Mouse (Mus musculus) frontal cortex, postnatal 36 days (tissue): ENCODE measurements at regions not wholly inside any gene's neighbourhood (a gene's known extent, or its start where the extent isn't known, plus 50 kb on each side); places are given as distances from the start of the nearest gene placed in this dataset.
"Not testable (repeated sequence)": the region's sequence is repeated elsewhere in the genome, so short reads cannot be mapped to it uniquely, and the experiment has no call there.

Experiments used
- DNase-seq, 2 experiments: peaks; one replicate each; pipeline ENCODE4 v3.0.0; 2022; ENCODE audit warnings: low spot score in 2 of 2

DNA sequence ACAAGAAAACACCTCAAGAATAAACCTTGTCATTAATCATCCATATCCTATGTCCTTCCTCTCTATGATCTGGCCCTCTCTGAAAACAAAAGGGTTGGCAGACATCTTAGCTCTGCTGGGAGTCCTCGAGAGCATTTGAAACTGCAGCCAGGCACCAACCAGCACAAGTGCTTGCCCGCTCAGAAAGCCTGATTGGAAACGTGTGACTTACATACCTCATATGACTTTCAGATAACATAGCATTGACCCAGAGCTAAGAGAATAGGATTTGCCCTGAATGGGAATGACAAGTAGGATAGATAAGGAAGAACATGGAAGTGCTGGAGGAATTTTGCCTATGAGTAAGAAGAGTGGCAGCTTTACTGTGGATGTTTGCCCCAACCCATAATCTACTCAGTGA is 447.1 kb upstream of the Dab2 start:
- DNase-seq: no peak

DNA sequence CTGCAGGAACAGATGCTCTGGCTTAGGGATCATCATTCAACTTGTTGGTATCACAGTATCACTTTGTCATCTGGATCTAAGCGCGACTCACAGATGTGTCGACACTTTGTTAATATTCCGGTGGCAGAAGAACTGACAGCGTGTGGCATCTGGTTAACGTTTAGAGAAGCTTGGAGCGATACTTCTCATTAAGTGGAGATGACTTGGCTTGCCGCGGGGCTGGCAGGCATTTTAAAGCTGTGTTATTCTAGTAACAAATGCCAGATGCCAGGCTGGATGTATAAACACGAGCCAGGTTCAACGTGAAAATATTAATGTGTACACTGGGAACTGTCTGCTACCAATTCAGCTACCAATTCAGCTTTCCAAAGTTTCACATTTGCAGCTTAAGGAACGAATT is 430.3 kb upstream of the Dab2 start:
- peak in 1 of 2 experiments; percentile 3 for DNase-seq

DNA sequence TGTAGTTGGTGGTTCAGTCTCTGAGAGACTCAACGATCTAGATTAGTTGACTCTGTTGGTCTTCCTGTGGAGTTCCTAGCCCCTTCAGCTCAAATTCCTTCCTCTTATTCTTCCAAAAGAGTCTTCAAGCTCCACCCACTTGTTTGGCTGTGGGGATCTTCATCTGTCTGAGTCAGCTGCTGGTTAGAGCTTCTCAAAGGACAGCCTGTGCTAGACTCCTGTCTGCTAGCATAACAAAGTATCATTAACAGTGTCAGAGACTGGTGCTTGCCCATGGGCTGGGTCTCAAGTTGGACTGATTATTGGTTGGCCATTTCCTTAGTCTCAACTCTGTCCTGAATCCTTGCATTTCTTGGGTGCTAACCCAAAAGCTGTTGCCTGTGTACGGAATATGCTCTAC is 429.7 kb upstream of the Dab2 start:
- no peak for DNase-seq

DNA sequence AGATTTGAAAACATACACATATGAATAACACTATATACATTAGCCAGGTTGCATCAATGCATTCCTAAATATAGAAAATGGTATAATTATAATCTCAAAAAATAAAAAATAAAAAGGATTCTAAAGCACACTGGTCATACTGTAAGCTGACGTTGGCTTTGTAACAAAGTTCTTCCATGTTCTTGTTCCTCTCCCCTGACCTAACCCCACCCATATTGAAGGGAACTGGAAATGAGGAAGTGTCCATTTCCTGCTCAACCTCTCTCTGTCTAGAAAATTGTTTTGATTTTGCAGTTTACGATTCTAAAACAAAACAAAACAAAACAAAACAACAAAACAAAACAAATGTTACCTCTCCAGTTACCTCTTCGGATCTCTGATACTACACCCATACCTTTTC is 427.5 kb upstream of the Dab2 start:
- DNase-seq: no peak

DNA sequence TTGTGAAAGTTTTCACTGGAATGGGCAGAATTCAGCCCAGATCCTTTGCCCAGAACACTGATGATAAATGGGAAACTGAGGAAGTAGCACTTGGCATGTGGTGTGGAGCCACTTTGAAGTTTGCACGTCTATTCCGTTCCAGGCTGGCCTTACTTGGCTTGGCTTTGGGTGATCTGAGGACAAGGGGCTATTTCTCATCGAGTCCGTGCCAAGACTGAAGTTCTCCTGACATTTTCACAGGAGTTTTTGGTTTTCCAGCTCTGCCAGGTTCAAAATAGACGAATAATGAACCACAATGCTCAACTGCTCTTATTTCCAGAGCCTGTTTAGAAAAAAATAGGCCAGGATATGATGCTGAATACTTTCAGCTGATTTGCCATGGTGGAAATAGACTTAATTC is 421.8 kb upstream of the Dab2 start:
- no peak for DNase-seq

DNA sequence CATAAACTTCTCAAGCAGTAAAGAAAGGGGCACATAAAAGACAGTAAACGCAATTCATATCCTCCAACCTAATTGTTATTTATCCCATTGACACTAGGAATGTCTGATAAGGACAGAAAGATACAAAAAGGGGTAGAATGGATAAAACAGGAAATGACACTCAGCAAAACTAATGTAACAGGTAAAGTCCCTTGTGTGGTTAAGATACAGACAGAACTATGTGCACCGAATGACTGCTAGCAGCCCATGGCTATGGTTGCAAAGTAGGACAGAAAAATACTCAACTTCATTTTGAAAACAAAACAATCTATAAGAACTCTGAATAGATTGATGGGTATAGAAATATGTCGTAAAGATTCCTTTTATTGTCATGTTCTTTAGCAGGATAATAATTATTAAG is 408.4 kb upstream of the Dab2 start:
- DNase-seq: no peak

DNA sequence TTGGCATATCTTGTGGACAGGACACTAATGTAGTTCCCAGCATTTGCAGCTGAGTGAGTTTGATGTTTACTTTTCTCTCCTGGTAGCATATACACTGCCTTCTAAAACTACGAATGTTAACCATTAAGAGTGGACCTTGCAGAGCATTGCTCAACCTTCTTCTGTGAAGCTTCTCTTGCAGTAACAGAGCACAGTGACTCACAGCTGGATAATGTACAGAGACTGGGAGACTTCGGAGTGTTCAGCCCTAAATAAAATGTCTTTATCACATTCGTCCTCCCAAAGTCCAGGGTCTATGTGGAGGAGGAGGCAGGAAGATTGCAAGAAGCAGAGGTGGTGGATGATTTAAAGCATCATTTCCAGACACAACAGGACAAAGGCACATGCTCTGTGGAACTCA is 407.6 kb upstream of the Dab2 start:
- DNase-seq: no peak

DNA sequence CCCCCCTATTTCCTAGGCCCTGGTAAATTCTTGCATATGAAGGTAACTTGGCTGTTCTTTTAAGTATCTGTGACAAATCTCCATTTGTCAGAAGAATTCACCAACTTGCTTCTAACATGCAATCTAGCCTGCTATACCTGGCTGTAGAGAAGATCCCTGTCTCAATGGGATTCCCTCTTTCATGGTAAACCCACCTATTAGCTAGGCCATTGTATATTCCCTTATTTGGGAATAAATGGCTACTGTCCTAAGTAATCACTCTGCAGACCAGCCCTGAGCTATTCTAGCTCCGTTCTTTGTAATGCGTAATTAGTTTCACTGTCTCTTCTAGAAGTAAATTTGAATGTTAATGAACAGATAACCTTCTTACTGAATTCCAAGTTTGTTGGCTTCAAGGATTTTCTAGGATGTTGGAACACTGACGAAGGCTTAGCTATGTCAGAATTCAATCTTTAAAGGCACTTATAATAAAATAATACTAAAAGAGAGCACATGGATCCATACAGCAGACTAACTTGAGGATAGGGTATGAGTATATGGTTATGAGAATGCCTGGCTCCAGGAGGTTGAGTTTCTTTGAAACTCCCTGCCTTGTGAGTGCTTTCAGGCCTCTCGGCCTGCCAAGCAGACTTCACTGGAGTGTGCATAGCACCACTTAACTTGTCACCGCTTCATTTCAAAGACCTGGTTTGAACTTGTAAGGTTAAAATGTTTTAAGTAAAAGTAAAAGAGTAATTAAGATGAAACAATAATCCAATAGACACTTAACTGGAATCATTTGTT is 403.7 kb upstream of the Dab2 start:
- not testable (repeated sequence) for DNase-seq

DNA sequence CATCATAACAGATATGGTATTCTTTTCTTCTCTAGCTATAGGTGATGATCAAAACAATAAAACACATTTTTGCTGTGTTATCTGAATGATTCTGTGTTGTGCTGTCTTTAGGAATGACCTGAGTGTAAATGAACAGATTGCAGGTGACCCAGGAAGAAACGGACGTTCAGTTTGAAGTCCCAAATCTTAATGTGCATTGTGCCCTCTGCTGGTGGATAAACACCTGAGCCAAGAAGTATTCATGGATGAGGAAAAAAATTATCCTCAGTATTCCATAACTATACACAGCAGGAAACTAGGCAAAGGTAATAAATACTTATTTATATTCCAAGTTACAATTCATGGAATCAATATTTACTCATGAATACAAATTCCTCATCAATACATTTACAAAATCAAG is 384.3 kb upstream of the Dab2 start:
- peak in 1 of 2 experiments; percentile 46 for DNase-seq

DNA sequence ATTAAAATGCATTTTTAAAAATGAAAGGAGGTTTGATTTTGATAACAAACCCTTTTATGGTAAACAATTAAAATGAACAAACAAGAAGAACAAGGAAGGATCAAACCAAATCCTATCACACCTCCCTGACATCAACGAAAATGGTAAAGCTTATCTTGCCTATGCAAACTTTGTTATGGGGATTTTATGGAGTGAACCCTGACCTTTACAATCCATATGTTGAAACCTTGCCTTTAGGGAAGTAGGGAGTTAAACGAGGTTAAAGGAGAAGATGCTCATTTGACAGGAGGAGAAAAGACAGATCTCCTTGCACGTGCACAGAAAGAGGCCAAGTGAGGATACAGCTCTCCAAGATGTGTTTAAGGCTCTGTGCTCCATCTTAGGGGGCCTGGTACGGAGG is 379.5 kb upstream of the Dab2 start:
- no peak for DNase-seq

DNA sequence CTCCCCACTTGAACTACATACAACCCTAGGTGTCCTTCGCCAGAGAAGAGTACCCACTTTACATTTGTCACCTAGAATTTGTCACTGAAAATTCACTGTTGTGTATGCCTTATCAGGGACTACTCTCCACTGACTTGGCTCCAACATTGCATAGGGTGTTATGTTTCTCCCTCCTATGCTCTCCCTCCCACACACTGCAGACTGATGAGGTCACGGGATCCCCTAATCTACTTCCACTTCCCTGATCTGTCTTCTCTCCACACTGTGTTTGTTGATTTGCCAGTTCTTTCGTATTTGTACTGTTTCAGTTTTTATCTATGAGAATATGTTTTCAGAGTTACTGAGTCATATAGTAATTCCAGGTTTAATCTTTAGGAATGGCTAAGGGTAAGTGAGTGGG is 371.8 kb upstream of the Dab2 start:
- no peak for DNase-seq

DNA sequence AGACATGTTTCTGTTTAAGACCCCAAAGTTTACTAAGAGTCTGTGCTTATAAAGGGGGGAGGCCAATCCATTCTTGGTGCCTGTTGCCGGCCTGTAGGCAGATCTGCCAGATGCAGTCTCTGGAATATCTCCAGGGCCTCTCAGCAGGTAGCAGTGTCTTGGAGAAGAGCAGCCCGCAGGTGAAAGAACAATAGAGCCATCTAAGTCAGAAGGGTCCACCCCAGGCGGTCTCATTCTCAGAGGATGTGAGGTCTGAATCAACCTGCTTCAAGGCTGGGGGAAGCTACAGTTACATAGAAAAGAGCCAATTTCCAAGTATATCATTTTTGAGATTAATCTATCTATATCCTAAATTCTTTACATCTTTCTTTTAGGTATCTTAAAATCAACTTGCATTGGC is 366.0 kb upstream of the Dab2 start:
- no peak for DNase-seq

DNA sequence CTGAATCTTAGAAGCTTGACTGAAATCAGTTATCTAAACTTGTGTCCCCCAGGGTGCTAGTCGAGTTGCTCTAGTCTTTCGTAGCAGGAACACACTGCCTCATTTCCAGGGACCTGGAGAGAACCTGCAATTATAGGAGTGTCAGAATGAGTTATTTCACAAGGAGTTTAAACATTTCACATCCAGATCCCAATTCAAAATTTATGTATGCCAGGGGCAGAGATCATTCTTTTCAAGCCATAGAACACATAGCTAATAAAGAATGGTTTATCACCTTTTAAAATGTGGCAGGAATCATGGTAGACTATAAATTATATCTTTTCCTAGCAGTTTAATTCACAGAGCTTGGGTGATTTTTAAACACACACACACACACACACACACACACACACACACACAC is 358.6 kb upstream of the Dab2 start:
- DNase-seq: no peak

DNA sequence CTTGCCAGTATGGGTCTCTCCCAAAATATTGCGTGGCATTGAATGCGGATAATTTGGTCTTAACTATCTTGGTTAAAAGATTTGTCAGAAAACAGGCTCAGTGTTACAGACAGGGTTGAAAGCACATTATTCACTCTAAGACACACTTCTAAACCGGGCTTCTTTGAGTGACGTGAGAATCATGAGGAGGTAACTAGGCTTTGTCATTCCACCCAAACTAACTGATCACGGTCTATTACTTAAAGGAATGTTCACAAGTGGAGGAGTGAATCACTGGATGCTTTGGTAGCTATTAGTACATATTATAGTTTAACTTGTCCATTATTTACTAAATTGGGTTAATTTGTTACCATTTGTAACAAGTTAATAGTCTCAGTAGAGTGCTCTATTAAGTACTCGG is 352.9 kb upstream of the Dab2 start:
- no peak for DNase-seq

DNA sequence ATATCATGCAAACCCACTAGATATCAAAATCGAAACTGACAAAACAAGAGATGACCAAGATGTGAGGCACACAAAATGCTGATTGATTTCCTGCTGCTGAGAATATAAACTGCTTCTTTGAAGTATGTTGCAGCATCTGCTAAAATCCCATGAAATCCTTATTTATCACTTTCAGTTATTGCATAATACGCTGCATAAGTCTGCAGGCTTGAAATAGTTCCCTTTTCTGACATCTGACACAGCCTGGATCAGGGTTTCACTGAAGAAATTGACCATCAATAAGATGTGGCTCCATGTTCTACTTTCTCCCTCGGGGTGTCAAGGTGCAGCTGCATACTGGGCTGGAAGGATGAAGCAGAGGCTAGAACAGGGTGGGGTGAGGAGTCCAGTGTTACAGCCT is 348.7 kb upstream of the Dab2 start:
- no peak for DNase-seq

DNA sequence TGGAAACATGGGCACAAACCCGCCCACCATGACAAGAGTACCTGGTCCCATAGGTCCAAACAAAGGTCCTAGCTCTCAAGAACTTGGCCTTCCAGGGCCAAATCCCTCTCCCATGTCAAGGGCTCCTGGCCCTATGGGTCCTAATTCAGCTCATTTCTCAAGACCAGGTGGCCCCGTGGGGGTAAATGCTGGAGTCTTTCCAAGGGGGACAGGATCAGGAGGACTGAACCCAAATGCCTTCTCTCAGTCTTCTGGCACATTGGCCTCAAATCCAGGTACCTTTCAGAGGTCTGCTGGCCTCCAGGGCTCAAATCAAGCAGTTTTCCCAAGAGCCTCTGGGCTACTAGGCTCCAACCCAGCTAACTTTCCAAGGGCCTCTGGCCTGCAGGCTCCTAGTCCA is 347.9 kb upstream of the Dab2 start:
- DNase-seq: not testable (repeated sequence)

DNA sequence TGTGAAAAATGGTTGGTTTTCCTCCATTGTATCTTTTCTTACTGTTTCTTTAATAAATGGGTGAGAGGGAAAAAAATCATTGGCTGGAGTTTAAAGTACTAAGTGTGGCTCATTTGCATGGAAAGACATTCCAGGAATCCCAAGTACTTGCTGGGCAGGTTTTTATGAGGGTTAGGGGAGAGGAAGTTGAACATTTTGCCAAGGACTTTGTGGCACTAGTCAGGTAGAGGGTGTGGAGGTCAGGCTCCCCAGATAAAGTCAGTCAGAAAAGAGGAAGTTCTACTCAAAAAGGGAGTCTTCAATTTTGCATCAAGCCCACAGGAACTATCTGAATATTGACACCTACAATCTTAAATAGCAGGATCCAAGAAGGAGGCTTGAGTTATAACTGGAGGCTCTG is 346.5 kb upstream of the Dab2 start:
- no peak for DNase-seq

DNA sequence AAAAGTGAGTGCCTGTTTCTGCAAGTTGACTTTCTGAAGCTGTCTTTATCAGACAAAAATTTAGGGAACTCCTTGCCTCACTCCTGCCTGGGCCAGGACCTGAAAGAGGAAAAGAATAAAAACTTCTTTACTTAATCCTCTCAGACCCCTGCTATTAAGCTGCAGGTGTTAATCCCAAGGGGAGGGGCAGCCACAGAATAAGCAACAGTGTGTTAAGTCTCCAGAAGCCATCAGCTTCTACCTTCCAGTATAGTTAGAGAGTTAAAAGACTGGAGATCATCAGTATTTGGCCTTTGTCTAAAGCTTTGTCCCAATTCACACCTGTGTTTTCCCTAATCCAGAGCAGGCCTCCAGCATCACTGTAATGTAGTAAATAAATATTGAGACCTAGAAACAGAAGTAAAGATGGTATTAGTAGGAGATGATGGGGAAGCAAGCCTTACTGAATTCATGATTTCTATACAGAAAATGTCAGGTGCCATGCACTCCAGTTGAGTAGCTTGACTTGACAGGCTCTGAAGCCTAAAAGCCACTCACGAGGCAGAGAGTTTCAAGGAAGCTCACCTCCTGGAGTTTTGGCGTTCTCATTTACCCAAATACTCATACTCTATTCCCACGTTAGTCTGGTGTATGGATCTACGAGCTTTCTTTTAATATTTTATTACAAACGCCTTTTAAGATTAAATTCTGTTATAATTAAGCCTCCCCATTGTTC is 308.1 kb upstream of the Dab2 start:
- no peak for DNase-seq

DNA sequence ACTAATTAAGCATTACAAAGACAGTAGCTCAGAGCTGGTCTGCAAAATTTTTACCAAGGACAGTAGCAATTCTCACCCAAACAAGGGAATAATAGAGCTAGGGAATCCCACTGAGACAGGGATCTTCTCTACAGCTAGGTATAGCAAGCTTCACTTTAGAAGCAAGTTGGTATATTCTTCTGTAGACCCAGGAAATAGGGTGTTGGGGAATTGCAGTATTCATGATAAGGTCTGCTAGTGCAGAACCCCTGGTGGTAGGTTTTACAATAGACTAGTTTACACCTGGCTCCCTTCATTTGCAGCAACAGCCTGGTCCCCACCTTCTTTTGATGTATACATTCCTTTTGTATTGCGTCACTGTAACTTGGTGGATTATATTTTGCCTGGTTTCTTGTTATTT is 307.4 kb upstream of the Dab2 start:
- not testable (repeated sequence) for DNase-seq

DNA sequence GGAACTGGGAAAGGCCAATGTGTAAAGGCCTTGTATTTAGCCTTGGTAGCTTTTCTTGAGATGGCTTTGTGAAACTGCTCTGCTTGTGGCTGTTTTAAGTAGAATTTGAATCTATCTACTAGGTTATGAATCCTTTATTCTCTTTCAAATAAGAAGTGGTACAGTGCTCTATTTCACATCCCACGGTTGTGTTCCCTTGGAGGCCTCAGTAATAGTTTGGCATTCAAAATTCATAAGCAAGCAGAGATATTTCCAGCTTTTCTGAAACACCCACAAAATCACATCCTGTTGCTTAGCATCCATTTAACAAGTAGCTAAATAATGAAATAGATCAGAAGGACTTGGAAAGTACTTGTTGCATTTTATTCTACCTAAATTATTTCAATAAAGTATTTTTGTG is 298.8 kb upstream of the Dab2 start:
- no peak for DNase-seq

DNA sequence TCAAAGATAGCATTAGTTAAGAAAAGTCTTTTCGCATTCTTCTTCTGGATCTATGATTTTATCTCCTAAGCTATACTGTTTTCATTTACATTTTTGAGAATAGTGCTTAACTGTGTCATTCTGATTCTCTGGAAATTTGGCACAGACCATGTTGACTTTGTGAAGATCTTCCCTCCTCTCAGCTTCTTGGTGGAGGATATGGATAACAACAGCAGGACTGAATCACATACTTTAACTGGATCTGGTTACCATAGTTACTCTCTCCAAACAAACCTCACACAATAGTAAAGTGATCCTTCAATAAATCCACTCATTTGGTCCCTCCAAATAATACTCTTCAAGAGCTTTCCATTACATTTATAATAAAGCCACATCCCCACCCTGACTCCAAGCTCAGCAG is 298.2 kb upstream of the Dab2 start:
- no peak for DNase-seq

DNA sequence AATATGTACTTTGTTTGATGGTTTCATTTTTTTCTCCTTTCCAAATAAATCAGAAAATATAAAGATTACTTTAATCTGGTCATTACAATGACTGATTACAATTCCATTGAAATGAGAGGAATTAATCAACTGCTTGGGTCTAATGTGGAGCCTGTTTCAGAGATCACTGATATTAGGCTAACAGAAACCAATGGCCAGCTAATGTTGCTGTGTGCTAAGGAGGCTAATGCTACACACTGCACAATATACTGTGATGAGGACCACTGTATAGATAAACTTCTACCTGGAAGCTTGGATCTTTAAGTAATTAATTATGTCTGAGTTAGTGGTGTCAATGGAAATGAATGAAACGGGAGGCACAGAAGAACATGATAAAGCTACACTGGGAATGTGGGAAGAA is 284.6 kb upstream of the Dab2 start:
- no peak for DNase-seq

DNA sequence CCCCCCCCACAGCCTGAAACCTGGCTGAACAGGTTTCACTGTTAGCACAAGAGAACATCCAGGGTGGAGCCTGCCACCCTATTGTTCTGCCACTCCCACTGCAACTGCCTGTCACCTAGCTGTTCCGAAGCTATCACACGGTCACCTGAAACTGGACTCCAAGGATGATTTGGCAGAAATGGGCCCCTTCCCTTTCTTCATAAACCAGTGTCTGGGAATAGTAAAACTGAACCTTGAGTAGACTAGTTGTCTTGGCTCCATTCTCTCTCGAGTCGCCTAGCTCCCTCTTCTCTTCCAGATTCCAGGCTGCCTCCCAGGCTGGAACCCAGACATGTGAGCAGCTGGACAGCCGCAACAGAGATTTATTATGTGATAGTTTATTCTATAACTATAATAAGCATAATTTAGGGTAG is 282.9 kb upstream of the Dab2 start:
- DNase-seq: no peak

DNA sequence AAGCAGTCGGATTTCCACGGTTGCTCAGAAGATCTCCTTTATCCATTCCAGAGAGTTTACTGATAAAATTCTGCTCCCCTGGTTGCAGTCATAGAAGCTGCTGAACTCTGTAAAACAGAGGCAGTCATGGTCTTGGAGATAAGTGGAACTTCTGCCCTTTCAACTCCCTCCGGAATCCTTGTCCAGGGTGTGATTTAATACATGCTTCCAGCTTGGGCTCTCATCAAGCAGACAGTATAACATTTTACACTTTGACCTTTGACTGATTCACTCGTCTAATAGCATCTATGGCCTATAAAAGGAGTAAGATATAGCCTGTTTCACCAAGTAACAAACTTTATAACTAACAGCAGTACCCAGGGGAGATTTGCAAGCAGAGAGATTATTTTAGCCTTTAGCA is 274.0 kb upstream of the Dab2 start:
- no peak for DNase-seq
